Mouse (Mus musculus) urinary bladder, postnatal 14 days (tissue): ENCODE measurements around the gene Gabrp.
A peak's percentile ranks its signal among the peaks of the same experiment; 100 is the strongest.

Source experiments
- DNase-seq: peaks from one replicate; pipeline ENCODE4 v3.0.0; 2021; ENCODE audit warnings: low spot score

The Gabrp gene

DNA sequence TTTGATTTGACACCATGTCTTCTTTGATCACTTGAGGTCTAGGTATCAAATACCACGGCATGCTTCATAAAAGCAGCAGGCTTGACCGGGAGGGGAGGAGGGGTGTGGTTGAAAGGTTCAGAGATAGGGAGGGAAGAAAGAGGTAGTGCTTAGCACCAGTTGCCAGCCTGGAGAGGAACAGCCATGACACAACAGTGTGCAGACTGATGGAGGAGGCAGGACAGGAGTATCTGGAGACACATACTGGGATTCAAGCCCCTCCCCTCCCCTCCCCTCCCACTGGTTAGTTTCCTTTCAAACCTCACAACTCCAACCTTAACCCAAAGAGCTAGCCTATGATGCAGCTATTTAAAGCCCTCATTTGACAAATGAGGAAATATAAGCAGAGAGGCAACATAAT, 49.2 kb downstream of the Gabrp start:
- DNase-seq = no peak

DNA sequence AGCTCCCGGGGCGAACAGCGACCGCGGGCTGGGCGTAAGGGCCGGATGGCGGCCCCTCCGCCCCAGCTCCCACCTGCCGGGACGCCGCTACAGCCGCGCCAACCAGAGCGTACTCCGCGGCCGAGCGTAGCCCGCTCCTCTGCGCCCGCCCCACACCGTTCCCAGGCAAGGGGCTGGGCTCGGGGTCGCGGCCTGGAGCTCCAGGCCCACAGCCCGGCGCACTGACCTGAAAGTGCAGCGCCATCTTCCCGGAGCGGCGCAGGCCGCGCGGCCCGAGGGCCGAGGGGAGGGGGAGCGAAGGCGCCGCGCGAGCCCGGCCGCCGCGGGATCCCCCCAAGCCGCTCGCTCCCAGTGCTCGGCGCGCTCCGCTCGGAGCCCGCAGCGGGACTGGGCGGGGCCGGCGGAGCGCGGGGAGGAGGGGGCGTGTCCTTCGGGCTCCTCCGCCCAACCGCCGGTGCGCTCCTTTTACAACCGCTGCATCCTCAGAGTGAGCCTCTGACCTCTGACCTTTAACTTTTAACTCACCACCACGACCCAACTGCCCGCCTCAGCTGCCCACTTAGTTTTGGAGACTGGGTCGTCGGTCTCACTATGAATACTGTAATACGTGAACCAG, 65.3 kb downstream of the Gabrp start, which contains the start of gene Ranbp17:
Ranbp17 (minus strand) TSS at position 371 of the 616 bp plus-strand sequence.
- peak; percentile 45 for DNase-seq

DNA sequence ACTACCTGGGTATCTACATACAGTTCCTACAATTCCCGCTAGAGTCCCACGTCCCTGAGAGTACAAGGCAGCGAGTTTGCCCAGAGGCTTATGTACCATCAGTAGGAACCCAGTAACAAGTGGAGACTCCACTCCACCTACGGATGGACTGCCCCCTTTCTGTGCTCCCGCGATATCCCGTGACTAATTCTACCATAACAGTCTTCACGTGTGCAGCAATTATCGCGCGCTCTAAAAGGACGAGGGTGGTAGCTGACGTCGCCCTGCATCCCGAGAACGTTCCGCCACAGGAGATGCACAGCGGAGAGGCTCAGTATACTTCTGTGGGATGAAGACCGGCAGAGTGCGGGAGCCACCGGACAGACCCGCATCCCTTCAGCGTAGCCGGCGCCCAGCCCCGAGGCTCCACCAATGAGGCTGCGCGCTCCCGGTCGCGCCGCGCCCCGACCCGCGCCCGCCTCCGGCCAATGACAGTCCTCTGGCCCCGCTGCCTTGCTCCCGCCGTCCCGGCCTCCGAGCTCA, 65.8 kb downstream of the Gabrp start:
- DNase-seq = peak; percentile 52

DNA sequence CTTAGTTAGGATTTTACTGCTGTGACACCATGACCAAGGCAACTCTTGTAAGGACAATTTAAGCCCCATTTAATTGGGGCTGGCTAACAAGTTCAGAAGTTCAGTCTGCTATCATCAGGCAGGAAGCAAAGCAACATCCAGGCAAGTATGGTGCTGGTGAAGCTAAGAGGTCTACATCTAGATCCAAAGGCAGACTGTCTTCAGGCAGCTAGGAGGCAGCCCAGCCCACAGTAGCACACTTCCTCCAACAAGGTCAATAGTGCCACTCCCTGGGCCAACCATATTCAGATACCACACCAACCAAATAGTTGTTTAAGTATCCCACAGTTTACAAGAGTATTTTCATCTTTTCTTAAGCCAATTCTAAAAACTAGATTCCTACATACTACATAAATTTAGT, 69.4 kb downstream of the Gabrp start:
- DNase-seq = no peak
